Mouse (Mus musculus) monocyte, adult 2 months (primary cell): Measurements from ENCODE around the gene Lgr5.

ENCODE experiments used
- DNase-seq, 2 experiments: peaks; one replicate each; pipeline ENCODE4 v3.0.0; 2022; ENCODE audit warnings: low spot score in 2 of 2, low read depth in 1 of 2

Gene Lgr5

GRCm38 (mm10) chr10:115587301-115587969, at the start of gene Lgr5:
Lgr5 (minus strand) TSS chr10:115587780.
- DNase-seq = no peak

- no peak for DNase-seq
Observed at GRCm38 (mm10) chr10:115626678-115627077, 39.1 kb upstream of the Lgr5 start.

- DNase-seq = no peak
Observed at GRCm38 (mm10) chr10:115624957-115625356, 37.4 kb upstream of the Lgr5 start.

- DNase-seq = no peak
Observed at GRCm38 (mm10) chr10:115623956-115624671, 36.5 kb upstream of the Lgr5 start.

GRCm38 (mm10) chr10:115623481-115623880, 35.9 kb upstream of the Lgr5 start:
- no peak for DNase-seq

GRCm38 (mm10) chr10:115618288-115618856, 30.8 kb upstream of the Lgr5 start:
- no peak for DNase-seq

- no peak for DNase-seq
Observed at GRCm38 (mm10) chr10:115617456-115618287, 30.1 kb upstream of the Lgr5 start.

- no peak for DNase-seq
Observed at GRCm38 (mm10) chr10:115595748-115596147, 8.2 kb upstream of the Lgr5 start.

- DNase-seq = no peak
Observed at GRCm38 (mm10) chr10:115593651-115594050, 6.1 kb upstream of the Lgr5 start.

- no peak for DNase-seq
Observed at GRCm38 (mm10) chr10:115593221-115593620, 5.6 kb upstream of the Lgr5 start.

- DNase-seq = no peak
Observed at GRCm38 (mm10) chr10:115587979-115588378, 399 bp upstream of the Lgr5 start.

GRCm38 (mm10) chr10:115586246-115587231, 1.0 kb downstream of the Lgr5 start:
- no peak for DNase-seq

- DNase-seq = no peak
Observed at GRCm38 (mm10) chr10:115585491-115586245, 1.9 kb downstream of the Lgr5 start.

GRCm38 (mm10) chr10:115584656-115585055, 2.9 kb downstream of the Lgr5 start:
- no peak for DNase-seq

GRCm38 (mm10) chr10:115583071-115583470, 4.5 kb downstream of the Lgr5 start:
- no peak for DNase-seq

- no peak for DNase-seq
Observed at GRCm38 (mm10) chr10:115581971-115582370, 5.6 kb downstream of the Lgr5 start.

GRCm38 (mm10) chr10:115579494-115579893, 8.1 kb downstream of the Lgr5 start:
- DNase-seq = no peak

- DNase-seq = no peak
Observed at GRCm38 (mm10) chr10:115579076-115579475, 8.5 kb downstream of the Lgr5 start.

- no peak for DNase-seq
Observed at GRCm38 (mm10) chr10:115571734-115572440, 15.7 kb downstream of the Lgr5 start.
